Mouse (Mus musculus): ENCODE results near the gene Tnrc6b. TPM values are rescaled to one million over a fixed set of nuclear protein-coding genes. Genes with fewer than 3 reads are reported as not detected.
A peak's percentile ranks its signal among the peaks of the same experiment; 100 is the strongest.
"Not testable (repeated sequence)": the region's sequence is repeated elsewhere in the genome, so short reads cannot be mapped to it uniquely, and the experiment has no call there.

Gene Tnrc6b
- polyA plus RNA-seq, 1 experiment from 2014 or later, result 32.2 TPM

DNA sequence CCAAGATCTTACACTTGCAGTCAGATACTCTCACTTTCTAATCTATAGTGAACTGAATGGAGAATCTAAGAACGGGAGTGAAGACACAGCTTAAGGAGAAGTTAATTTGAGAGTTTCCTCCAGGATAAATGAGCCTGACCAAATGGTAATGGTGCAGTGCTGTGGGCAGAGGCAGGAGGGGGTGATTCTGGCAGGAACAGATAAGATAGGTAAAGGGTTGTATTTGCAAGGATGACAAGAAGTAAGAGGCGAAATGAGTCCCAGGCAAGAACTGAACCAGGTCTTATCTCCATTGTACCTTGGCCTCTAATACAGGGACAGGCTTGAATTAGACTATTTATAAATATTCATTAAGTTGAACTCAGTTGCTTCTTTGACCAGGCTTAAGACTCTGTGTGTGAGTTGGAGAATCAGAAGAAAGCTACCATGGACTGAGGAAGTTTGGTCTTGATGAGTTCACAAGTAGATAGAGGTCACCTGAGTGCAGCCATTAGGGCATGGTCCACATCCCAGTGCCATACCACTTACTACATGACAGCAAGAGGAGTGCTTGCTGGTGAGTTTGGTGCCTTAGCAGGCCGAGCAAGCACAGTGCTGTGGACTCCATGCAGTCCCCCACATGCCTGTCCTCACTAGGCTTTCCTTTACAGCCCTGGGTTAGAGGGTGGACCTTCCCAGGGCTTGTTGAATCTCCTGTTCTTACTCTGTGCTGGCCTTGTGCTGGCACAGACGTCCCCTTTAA lies 199.8 kb downstream of the Tnrc6b start:
- H3K4me2 ChIP-seq, result peak overlapping the region; percentile 55
- H3K9ac ChIP-seq, result peak overlapping the region; percentile 51

DNA sequence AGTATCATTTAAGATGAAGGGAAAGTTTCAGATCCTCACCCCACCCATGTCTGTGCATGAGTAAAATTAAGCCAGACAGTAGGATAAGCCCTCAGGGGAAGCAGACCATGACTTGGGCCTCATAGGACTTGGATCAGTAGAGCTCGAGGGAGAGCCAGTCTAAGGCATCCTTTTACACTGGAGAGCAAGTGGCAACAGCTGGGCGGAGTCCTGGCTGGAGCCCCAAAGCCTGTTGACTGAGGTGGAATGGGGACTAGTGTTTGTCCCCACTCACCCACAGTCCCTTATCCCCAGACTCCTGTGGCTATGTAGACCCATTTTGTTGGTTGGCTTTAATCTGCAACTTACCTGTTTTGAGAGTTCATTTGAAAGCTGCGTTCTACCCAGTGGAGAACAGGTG lies 201.1 kb downstream of the Tnrc6b start:
- no peaks in the 10 kb centered on the region for H3K27me3 ChIP-seq (replicated peaks)
- ATAC-seq, result no peak
- H3K4me3 ChIP-seq, result no peak overlapping the region
- H3K36me3 ChIP-seq, result peaks cover 95% of the 10 kb centered on the region
- no peak overlapping the region for H3K4me2 ChIP-seq
- no peaks in the 10 kb centered on the region for H3K9me3 ChIP-seq (replicated peaks)
- 0 out of 2 replicates have a peak overlapping the region, but pooled peaks have one; percentile 42 for H3K9ac ChIP-seq
- H3K27ac ChIP-seq, result peak overlapping the region; percentile 67
- 69% methylated on average over 3 of the region's 3 CpGs for WGBS (ENCODE audit: insufficient replicate concordance)
- H3K4me1 ChIP-seq, result peaks cover 39% of the 10 kb centered on the region

More for the DNA sequence above, 199.8 kb downstream of the Tnrc6b start:
- H3K4me3 ChIP-seq, result no peak overlapping the region
- peak overlapping the region; percentile 88 for H3K27ac ChIP-seq
- ATAC-seq, result peak; percentile 99
- H3K36me3 ChIP-seq, result peaks cover 95% of the 10 kb centered on the region
- H3K27me3 ChIP-seq (replicated peaks), result no peaks in the 10 kb centered on the region
- 30% methylated on average over 4 of the region's 4 CpGs for WGBS (ENCODE audit: insufficient replicate concordance)
- no peaks in the 10 kb centered on the region for H3K9me3 ChIP-seq (replicated peaks)
- H3K4me1 ChIP-seq, result peaks cover 39% of the 10 kb centered on the region

DNA sequence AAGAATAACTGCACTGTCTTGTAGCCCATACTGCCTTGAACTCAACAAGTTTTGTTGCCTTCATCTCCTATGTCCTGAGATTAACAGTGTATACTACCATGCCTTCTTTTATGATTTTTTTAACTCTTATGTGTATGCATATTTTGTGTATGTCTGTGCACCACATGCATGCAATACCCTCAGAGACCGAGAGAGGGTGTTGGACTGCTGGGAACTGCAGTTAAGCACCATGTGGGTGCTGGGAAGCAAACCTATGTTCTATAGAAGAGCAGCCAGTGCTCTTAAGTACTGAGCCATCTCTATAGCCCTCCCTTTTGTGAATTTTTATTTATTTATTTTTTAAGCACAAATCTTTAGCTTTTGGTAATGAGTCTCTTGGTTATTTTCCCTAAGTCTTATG lies 202.7 kb downstream of the Tnrc6b start:
- Histone ChIP-seq H3K4me2 (no peak overlapping the region), H3K9me3 (replicated peaks) (no peaks in the 10 kb centered on the region), H3K36me3 (peaks cover 94% of the 10 kb centered on the region), H3K4me1 (peaks cover 36% of the 10 kb centered on the region), H3K27ac (no peak overlapping the region), H3K9ac (no peak overlapping the region), H3K27me3 (replicated peaks) (no peaks in the 10 kb centered on the region), H3K4me3 (no peak overlapping the region)
- ATAC-seq, result no peak
- 70% methylated on average over 1 of the region's 1 CpGs for WGBS (ENCODE audit: insufficient replicate concordance)

DNA sequence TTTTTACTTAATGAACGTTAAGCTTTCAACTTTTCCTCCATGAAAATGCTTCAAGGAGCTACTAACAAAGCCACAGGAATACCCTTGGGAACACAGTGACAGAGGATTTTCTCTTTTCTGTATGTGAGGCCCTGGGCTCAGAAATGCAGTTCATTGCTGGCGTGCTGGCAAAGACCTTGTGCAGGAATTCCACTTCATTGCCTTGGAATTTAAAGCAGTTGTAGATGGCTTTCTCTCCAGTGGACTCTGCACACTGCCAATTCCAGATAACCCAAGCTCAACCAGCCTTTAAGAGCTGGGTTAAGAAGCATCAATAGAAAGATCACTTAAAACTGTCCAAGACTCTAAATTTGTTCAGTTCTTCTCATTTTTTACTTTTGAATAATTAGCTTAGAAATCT lies 204.7 kb downstream of the Tnrc6b start:
- Histone ChIP-seq H3K27me3 (replicated peaks) (no peaks in the 10 kb centered on the region), H3K27ac (no peak overlapping the region), H3K4me3 (no peak overlapping the region), H3K36me3 (peaks cover 98% of the 10 kb centered on the region), H3K4me2 (no peak overlapping the region), H3K4me1 (peaks cover 17% of the 10 kb centered on the region), H3K9me3 (replicated peaks) (no peaks in the 10 kb centered on the region), H3K9ac (no peak overlapping the region)
- WGBS (ENCODE audit: insufficient replicate concordance), result 84% methylated on average over 2 of the region's 2 CpGs
- no peak for ATAC-seq

DNA sequence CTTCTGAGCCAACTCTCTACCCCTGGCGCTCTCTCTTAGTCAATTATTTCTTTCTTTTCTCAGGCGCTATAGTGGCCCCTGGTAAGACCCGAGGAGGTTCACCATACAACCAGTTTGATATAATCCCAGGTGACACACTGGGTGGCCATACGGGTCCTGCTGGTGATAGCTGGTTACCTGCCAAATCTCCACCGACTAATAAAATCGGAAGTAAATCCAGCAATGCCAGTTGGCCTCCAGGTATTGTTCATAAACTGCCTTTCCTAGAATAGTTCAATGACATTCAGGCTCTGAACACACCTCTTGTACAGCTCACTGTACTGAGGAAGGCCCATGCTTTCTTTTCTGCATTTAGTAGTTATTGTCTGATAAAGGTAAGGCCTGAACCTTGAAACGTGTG lies 205.5 kb downstream of the Tnrc6b start:
- no peak overlapping the region for H3K27ac ChIP-seq
- H3K36me3 ChIP-seq, result peaks cover 98% of the 10 kb centered on the region
- H3K27me3 ChIP-seq (replicated peaks), result no peaks in the 10 kb centered on the region
- H3K9me3 ChIP-seq (replicated peaks), result no peaks in the 10 kb centered on the region
- no peak overlapping the region for H3K4me3 ChIP-seq
- no peak overlapping the region for H3K9ac ChIP-seq
- ATAC-seq, result no peak
- H3K4me1 ChIP-seq, result peaks cover 9% of the 10 kb centered on the region
- 92% methylated on average over 7 of the region's 7 CpGs for WGBS (ENCODE audit: insufficient replicate concordance)
- H3K4me2 ChIP-seq, result no peak overlapping the region

DNA sequence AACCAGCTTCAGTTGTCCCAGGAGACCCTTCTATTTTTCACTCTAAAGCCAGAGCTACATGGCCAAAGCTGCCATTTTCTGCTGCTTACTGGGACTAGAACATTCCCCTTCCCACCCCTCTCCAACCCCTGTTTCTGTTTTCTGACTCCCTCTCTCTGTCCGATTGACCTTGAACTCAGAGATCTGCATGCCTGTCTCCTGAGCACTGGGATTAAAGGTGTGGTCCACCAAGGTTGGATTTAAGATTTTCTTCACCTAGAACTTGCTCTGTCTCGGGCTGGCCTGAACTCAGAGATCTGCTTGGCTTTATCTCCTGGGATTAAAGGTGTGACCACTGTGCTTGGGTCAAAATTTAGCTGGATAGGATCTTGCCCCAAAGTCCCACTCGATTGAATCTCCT lies 209.2 kb downstream of the Tnrc6b start:
- Histone ChIP-seq H3K4me3 (no peak overlapping the region), H3K9me3 (replicated peaks) (no peaks in the 10 kb centered on the region), H3K36me3 (peaks cover 96% of the 10 kb centered on the region), H3K27ac (no peak overlapping the region), H3K4me2 (no peak overlapping the region), H3K27me3 (replicated peaks) (no peaks in the 10 kb centered on the region), H3K4me1 (no peaks in the 10 kb centered on the region; the same call in 1 of the 2 replicates), H3K9ac (no peak overlapping the region)
- ATAC-seq, result no peak
- 87% methylated on average over 3 of the region's 3 CpGs for WGBS (ENCODE audit: insufficient replicate concordance)

DNA sequence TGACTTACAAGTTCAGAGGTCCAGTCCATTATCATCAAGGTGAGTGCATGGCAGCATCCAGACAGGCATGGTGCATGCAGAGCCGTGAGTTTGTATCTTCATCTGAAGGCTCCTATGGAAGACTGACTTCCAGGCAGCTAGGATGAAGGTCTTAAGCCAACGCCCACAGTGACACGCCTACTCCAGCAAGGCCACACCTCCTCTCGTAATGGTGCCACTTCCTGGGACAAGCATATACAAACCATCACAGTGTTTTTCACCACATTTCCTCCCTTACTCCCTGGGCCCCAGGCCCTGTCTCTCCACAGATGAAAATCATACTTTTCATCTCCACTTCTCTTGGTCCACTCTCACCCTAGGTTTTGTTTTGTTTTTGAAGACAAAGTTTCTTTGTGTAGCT lies 210.7 kb downstream of the Tnrc6b start:
- Histone ChIP-seq H3K27ac (no peak overlapping the region), H3K9me3 (replicated peaks) (no peaks in the 10 kb centered on the region), H3K27me3 (replicated peaks) (no peaks in the 10 kb centered on the region), H3K4me1 (no peaks in the 10 kb centered on the region; the same call in 1 of the 2 replicates), H3K36me3 (peaks cover 95% of the 10 kb centered on the region), H3K4me2 (no peak overlapping the region), H3K4me3 (no peak overlapping the region), H3K9ac (no peak overlapping the region)
- ATAC-seq, result peak; percentile 42; the same call in 1 of the 2 replicates
- WGBS (ENCODE audit: insufficient replicate concordance), result 65% methylated on average over 4 of the region's 4 CpGs

DNA sequence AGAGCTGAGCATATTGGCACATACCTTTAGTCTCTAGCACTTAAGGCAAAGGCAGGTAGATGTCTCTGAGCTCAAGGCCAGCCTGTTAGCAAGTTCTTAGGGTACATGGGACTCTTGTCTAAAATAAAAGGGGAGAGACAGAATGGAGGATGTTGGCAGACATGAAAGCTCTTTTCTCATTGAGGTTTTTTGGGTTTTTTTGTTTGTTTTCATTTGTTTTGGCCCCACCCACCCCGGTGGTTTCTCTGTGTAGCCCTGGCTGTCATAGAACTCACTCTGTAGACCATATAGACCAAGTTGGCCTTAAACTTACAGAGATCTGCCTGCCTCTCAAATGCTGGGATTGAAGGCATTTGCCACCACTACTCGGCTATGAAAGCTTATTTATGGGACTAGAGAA lies 213.1 kb downstream of the Tnrc6b start:
- Histone ChIP-seq H3K4me1 (peaks cover 6% of the 10 kb centered on the region), H3K9ac (no peak overlapping the region), H3K9me3 (replicated peaks) (no peaks in the 10 kb centered on the region), H3K4me2 (no peak overlapping the region), H3K27me3 (replicated peaks) (no peaks in the 10 kb centered on the region), H3K36me3 (peaks cover 97% of the 10 kb centered on the region), H3K4me3 (no peak overlapping the region), H3K27ac (no peak overlapping the region)
- ATAC-seq, result no peak
- WGBS (ENCODE audit: insufficient replicate concordance), result 85% methylated on average over 2 of the region's 2 CpGs

DNA sequence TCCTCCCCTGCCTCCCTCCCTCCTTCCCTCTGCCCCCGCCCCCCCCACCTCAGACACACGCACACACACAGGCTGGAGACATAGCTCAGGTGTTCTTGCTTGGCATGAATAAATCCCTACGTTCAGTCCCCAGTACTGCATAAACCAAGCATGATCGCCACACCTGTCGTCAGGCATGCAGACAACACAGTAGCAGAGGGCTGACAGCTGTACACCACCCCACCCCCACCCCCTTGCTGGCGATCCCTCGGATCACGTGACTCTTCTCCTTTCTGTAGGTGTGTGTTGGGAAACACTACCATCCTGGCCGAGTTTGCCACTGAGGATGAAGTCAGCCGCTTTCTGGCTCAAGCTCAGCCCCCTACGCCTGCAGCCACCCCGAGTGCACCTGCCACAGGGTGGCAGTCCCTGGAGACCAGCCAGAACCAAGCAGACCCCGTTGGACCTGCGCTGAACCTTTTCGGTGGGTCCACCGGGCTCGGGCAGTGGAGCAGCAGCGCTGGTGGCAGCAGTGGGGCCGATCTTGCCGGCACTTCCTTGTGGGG lies 217.8 kb downstream of the Tnrc6b start:
- Histone ChIP-seq H3K4me3 (no peak overlapping the region), H3K27me3 (replicated peaks) (no peaks in the 10 kb centered on the region), H3K9me3 (replicated peaks) (no peaks in the 10 kb centered on the region), H3K36me3 (peaks cover 93% of the 10 kb centered on the region), H3K4me2 (no peak overlapping the region), H3K4me1 (peaks cover 21% of the 10 kb centered on the region), H3K27ac (no peak overlapping the region), H3K9ac (no peak overlapping the region)
- ATAC-seq, result no peak
- WGBS (ENCODE audit: insufficient replicate concordance), result 88% methylated on average over 20 of the region's 20 CpGs

DNA sequence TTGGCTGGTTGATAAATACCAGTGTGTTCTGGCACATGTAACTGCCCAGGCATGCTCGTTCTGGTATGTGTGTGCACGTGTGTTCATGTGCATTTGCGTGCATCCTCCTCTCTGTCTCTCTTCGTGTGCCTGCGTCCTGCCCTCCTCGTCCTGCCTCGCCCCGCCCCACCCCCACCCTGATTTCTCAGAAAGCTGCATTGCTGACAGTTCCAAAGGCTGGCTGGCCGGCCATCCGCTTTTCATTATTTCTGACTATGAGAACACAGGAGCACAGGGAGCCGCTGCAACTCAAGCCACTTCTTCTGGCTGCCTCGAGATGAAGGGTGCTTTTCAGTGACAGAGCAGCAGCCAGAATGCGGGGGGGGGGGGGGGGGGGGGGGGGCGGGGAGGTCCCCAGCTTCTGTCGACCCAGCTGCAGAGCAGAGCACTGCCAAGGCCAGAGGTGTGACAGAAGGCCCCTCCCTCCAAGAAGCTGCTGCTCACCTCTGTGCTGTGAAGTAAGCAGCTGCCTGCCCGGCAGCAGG lies 219.0 kb downstream of the Tnrc6b start:
- Histone ChIP-seq H3K9ac (no peak overlapping the region), H3K9me3 (replicated peaks) (no peaks in the 10 kb centered on the region), H3K27ac (peak overlapping the region; percentile 22; the same call in 1 of the 2 replicates), H3K27me3 (replicated peaks) (no peaks in the 10 kb centered on the region), H3K4me2 (0 out of 2 replicates have a peak overlapping the region, but pooled peaks have one; percentile 3), H3K4me3 (no peak overlapping the region), H3K4me1 (peaks cover 30% of the 10 kb centered on the region), H3K36me3 (peaks cover 93% of the 10 kb centered on the region)
- peak; percentile 60; the same call in 1 of the 2 replicates for ATAC-seq
- WGBS (ENCODE audit: insufficient replicate concordance), result 40% methylated on average over 15 of the region's 16 CpGs

DNA sequence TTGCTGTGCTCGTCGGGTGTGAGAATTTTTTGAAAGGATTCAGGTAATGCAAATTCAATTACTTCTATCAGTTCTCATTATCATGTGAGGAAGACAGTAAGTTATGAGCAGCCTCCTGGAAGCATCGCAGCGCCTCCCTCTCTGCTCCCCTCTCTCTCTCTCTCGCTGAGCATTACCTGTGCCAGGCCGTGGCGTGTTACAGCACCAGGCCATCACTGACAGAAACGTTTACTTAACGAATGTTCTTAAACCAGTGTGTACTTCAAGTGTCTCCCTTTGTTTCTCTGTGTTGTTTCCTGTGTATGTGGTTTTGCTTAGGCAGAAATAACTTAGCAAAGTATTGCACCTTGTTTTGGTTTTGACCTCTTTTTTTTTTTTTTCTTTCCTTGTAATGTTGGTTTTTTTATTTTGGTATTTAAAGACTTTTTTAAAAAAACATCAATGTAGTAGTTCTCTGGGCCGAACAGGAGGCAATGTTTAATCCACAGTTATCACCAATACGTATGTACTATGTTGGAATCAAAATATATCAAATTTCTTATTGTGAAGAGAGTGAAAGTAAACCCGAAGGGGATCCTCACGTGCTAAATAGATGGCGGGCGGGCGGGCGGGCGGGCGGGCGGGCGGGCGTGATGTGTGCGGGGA lies 219.7 kb downstream of the Tnrc6b start:
- H3K4me2 ChIP-seq; H3K4me3 ChIP-seq; H3K9me3 ChIP-seq (replicated peaks); H3K27me3 ChIP-seq (replicated peaks); ATAC-seq; H3K27ac ChIP-seq; H3K9ac ChIP-seq: not testable (repeated sequence)
- peaks cover 30% of the 10 kb centered on the region for H3K4me1 ChIP-seq
- 85% methylated on average over 23 of the region's 23 CpGs for WGBS (ENCODE audit: insufficient replicate concordance)
- peaks cover 93% of the 10 kb centered on the region for H3K36me3 ChIP-seq

DNA sequence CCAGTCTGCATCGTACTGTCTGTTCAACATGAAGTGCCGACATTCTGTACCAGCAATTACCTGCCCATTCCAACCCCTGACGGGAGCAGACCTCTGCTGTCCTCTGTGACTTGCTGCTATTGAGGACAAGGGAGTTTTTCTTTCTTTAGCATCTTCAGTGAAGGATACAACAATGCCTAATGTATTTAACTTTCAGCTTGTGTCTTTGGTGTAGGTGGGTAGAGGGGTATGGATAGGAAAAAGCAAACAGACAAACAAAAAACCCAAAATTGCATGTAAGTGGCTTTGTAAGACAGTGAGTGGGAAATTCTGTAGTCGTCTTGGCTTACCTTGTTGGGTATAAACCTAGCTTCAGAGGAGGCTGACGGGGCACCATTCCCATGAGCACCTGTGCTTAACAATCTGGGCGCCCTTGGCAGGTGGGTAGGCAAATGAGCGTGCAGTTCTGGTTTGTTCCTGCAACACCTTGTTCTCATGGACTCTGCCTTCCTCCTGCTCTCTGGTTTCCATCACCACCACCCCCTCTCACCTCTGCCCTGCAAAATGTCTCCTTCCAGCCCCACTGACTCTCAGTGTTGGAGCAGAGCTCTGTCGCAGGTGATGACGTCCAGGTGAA lies 220.3 kb downstream of the Tnrc6b start:
- H3K4me1 ChIP-seq, result peaks cover 30% of the 10 kb centered on the region
- WGBS (ENCODE audit: insufficient replicate concordance), result 92% methylated on average over 9 of the region's 9 CpGs

More for the DNA sequence above, 220.3 kb downstream of the Tnrc6b start:
- H3K9ac ChIP-seq, result no peak overlapping the region
- no peak overlapping the region for H3K27ac ChIP-seq
- no peak overlapping the region for H3K4me2 ChIP-seq
- no peaks in the 10 kb centered on the region for H3K9me3 ChIP-seq (replicated peaks)
- H3K4me3 ChIP-seq, result no peak overlapping the region
- peaks cover 92% of the 10 kb centered on the region for H3K36me3 ChIP-seq
- no peak for ATAC-seq
- H3K27me3 ChIP-seq (replicated peaks), result no peaks in the 10 kb centered on the region

All from liver, embryonic 12.5 days (tissue).